Mouse (Mus musculus) neural tube, embryonic 15.5 days (tissue): ENCODE data around the gene Vps53. TPM values are rescaled to one million over a fixed set of nuclear protein-coding genes. Genes with fewer than 3 reads are reported as not detected.

Experiments used
- ATAC-seq: fragments of 200-750 bp; cut with Nextera tagmentation; 2 replicates; pipeline ENCODE4 v1.8.0; 2017; ENCODE audit warnings: mild to moderate bottlenecking, moderate TSS enrichment, moderate library complexity; ENCODE audit not compliant: low FRiP score
- H3K27ac ChIP-seq: fragments of 300-500 bp; sonication (generic); replicated peaks from 2 replicates; pipeline ENCODE4 v1.5.1; 2015; ENCODE audit warnings: mild to moderate bottlenecking, inconsistent platforms
- H3K27me3 ChIP-seq: fragments of 300-500 bp; sonication (generic); replicated peaks from 2 replicates; pipeline ENCODE4 v1.6.1; 2015; ENCODE audit warnings: inconsistent platforms
- H3K36me3 ChIP-seq: fragments of 300-500 bp; sonication (generic); 2 replicates; pipeline ENCODE4 v1.6.1; 2015; ENCODE audit warnings: inconsistent platforms
- H3K4me1 ChIP-seq: fragments of 300-500 bp; sonication (generic); 2 replicates; pipeline ENCODE4 v1.6.1; 2015; ENCODE audit warnings: inconsistent platforms
- H3K4me2 ChIP-seq: fragments of 300-500 bp; sonication (generic); 2 replicates; pipeline ENCODE4 v1.6.1; 2015; ENCODE audit warnings: inconsistent platforms, mild to moderate bottlenecking, moderate library complexity
- H3K4me3 ChIP-seq: fragments of 300-500 bp; sonication (generic); replicated peaks from 2 replicates; pipeline ENCODE4 v1.5.1; 2015; ENCODE audit warnings: mild to moderate bottlenecking, inconsistent platforms
- H3K9ac ChIP-seq: fragments of 300-500 bp; sonication (generic); replicated peaks from 2 replicates; pipeline ENCODE4 v1.6.1; 2015; ENCODE audit warnings: mild to moderate bottlenecking, inconsistent platforms
- H3K9me3 ChIP-seq: fragments of 300-500 bp; sonication (generic); replicated peaks from 2 replicates; pipeline ENCODE4 v1.6.1; 2016; ENCODE audit warnings: inconsistent platforms
- whole genome bisulfite sequencing: fragments of 180-500 bp; shearing (Covaris S2); methylation state at CpG from one replicate; pipeline ENCODE4 v1.1.7; 2015; ENCODE audit warnings: mixed read lengths; 5-methylcytosine and 5-hydroxymethylcytosine counted together
- polyA plus RNA-seq: library from polyadenylated mRNA; unstranded; fragments of >200 nt; fragmentation: Nextera tagmentation; extraction: Ambion mirVana; gene quantifications from 2 replicates; pipeline ENCODE4 v1.2.1, GENCODE M21; 2015

The Vps53 gene
- polyA plus RNA-seq, 1 experiment from 2014 or later = 69.4 TPM

DNA sequence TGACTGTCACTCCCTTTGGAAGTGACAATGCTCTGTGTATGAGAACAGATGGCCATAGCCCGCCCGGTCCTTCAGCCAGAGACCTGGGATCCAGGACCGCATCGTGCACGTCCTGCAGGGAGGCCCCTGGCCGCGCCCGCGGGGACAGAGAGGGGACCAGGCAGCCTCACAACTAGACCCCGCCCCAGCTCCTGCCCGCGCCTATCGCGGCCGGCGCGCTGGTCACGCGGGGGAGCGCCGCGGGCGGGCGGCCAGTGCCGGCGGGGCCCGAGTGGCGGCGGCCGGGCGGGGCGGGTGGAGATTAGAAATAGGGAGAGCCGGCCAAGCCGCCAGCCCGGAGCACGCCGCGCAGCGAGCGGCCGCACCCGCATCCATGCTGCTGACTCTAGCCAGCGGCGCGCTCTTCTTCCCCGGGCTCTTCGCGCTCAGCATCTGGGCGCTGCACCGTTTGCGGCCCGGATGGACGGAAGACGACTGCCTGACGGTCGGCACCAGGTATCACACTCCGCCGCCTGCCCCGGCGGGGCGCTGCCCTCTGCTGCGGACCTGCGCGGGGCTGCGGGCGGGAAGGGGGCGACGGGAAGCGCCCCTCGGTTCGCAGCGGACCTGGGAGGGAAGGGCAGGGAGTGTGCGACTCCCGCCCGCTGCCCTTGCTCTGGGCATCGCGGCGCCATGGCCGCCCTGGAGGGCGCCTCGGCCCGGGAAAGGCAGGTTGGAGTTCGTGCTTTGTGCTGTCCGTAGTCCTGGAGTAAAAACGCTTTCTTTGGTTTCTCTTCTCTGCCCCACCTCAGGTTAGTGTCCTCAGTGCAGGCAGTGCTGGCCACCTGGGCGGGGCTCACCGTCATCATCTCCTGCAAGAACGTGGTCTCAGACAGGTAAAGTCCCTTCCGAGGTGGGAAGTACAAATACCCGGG is 22.6 kb upstream of the Vps53 start:
- 0% methylated on average over 63 of the region's 90 CpGs for WGBS
- Histone ChIP-seq H3K27me3 (no peaks in the 10 kb centered on the region), H3K4me2 (peak overlapping the region; percentile 88), H3K27ac (peak overlapping the region; percentile 87), H3K4me1 (peaks cover 19% of the 10 kb centered on the region), H3K9ac (peak overlapping the region; percentile 88), H3K9me3 (no peaks in the 10 kb centered on the region), H3K36me3 (peaks cover 29% of the 10 kb centered on the region), H3K4me3 (peak overlapping the region; percentile 92)
- peak; percentile 98 for ATAC-seq

DNA sequence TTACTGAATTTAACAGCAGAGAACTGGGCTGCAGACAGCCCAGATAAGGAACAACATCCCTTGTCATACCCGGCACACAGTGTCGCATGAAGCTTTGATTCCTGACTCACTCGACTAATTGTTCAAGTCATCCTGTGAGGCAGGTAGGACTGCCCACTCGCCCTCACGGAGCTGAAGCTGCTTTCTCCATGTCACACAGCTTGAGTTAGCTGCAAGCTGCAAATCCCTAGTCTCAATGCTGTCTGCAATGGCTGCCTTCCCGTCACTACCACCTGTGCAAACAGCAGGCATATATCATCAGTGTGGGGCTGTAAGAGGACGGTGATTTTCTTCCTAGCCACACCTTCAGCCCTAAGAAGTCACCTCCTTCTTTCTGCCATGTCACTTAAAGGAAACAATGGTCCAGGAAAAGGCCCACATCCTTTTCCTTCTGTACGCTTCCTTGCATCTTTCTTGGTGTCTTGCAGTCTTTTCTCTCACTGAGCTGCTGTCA is 17.6 kb upstream of the Vps53 start:
- Histone ChIP-seq H3K36me3 (no peaks in the 10 kb centered on the region), H3K9me3 (no peaks in the 10 kb centered on the region), H3K9ac (no peak overlapping the region), H3K4me3 (no peak overlapping the region), H3K4me2 (no peak overlapping the region), H3K4me1 (peaks cover 7% of the 10 kb centered on the region), H3K27ac (no peak overlapping the region), H3K27me3 (no peaks in the 10 kb centered on the region)
- WGBS = 55% methylated on average over 8 of the region's 8 CpGs
- ATAC-seq = no peak

DNA sequence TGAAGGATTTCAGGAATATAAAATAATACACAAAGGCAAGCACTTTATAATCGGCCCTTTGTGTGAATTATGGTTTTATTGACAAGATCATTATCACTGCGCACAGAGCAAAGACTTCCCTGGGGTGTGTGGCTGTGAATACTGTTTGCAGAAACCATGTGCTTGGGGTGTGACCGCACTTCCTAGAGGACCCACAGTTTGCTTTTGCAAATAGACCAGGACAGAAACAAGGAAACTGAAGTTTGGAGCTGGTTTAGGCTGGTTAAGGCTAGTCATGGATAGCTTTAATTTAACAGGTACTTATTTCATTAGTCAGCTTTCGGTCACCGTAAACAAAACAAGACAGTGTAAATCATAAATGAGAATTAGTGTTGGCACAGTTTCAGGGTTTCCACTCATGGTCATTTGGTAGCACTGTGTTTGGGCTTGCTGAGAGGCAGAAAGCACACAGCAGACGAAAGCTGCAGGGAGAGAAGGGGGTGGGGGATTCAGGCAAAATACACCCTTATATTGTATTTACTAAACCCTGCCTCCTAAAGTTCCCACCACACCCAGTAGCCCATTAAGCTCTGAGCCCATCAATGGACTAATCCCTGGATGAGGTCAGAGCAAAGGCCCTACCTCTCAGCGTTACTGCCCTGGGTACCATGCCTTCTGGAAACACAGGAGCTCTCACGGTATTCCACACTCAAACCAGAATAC is 17.0 kb upstream of the Vps53 start:
- Histone ChIP-seq H3K9ac (no peak overlapping the region), H3K4me1 (peaks cover 4% of the 10 kb centered on the region), H3K27me3 (no peaks in the 10 kb centered on the region), H3K27ac (no peak overlapping the region), H3K36me3 (no peaks in the 10 kb centered on the region), H3K4me3 (no peak overlapping the region), H3K9me3 (no peaks in the 10 kb centered on the region), H3K4me2 (no peak overlapping the region)
- WGBS = 52% methylated on average over 8 of the region's 8 CpGs
- ATAC-seq = no peak

DNA sequence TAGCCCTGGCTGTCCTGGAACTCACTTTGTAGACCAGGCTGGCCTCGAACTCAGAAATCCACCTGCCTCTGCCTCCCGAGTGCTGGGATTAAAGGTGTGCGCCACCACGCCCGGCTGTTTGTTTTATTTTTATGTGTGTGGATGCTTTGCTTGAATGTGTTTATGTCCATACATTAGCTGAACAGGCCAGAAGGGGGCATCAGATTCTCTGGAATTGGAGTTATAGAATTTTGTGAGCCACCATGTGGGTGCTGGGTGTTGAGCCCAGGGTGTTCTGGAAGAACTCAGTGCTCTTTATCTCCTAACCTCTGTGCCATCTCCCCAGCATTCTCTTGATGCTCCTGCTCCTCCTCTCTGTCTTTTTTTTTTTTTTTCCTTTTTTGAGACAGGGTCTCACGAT is 7.5 kb upstream of the Vps53 start:
- Histone ChIP-seq H3K27ac (no peak overlapping the region), H3K4me1 (no peaks in the 10 kb centered on the region), H3K9me3 (no peaks in the 10 kb centered on the region), H3K4me3 (no peak overlapping the region), H3K36me3 (no peaks in the 10 kb centered on the region), H3K27me3 (no peaks in the 10 kb centered on the region), H3K9ac (no peak overlapping the region), H3K4me2 (no peak overlapping the region)
- WGBS = 83% methylated on average over 6 of the region's 6 CpGs
- ATAC-seq = no peak

DNA sequence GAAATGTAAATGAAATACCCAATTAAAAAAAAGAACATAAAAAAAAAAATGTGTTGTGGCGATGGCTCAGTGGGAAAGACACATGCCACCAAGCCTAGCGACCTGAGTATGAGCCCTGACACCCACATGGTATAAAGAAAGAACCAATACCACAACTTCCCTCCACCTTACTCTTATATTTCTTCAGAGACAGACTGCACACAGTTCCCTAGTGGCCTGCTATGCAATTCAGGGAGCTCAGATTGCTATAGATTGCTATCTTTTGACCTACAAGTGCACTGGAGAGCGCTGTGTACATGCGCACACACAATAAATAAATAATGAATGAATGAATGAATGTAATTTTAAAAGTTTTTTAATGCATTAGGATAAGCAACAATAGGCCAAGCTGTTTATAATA is 4.3 kb upstream of the Vps53 start:
- H3K9me3 ChIP-seq = no peaks in the 10 kb centered on the region
- no peak overlapping the region for H3K4me2 ChIP-seq
- no peak overlapping the region for H3K4me3 ChIP-seq
- WGBS = 87% methylated on average over 4 of the region's 4 CpGs
- no peaks in the 10 kb centered on the region for H3K36me3 ChIP-seq
- ATAC-seq = no peak
- H3K9ac ChIP-seq = no peak overlapping the region
- H3K4me1 ChIP-seq = peaks cover 5% of the 10 kb centered on the region
- H3K27me3 ChIP-seq = no peaks in the 10 kb centered on the region
- H3K27ac ChIP-seq = no peak overlapping the region

DNA sequence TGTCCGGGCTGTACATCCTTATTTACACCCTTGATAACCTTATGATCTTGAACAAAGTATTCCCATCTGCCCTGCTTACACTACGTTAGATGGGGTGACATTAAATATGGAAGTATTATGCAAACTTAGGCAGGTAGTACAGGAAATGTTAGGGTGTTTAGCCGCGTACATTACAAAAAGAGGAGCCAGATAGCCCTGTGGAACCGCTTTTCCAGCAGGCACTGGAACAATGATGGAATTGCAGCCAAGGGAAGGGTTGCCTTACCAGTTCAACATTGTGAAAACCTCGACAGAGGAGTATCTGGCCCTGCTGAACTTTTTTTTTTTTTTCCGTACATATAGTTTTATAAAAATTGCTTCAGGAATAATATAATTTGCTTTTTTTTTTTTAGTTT is 696 bp upstream of the Vps53 start:
- H3K9ac ChIP-seq = peak overlapping the region; percentile 81
- peak overlapping the region; percentile 85 for H3K27ac ChIP-seq
- 22% methylated on average over 7 of the region's 7 CpGs for WGBS

DNA sequence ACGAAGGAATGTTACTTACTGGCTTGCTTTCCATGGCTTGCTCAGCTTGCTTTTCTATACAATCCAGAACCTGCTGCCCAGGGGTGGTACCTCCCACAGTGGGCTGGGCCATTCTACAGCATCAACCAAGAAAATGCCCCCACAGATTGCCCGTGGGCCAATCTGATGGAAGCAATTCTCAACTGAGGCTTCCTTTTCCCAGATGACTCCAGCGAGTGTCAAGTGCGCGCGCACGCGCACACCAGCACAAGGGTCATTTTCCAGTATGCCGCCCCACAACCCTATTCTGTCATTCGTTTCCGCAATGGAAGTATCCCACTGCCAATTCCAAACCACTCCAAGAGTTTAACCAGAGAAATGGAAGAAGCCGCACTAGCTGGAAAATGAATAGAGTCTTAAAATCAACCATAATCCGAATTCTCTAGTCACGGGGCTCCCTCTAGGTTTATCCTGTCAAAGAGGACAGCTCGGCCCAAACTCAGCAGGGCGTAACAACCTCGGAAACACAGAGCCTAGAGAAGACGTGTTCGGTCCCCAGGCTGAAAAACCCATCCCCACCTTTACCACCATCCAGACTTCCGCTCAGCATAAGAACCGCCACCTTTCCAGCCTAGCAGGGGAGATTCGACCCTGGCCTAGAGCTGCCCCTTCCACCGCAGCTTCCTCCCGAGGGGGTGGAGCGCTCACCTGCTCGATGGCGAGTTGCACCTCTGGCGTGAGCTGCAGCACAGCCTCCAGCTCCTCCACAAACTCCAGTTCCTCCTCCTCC is 537 bp downstream of the Vps53 start:
- Histone ChIP-seq H3K36me3 (peaks cover 4% of the 10 kb centered on the region; the same call in 1 of the 2 replicates), H3K27ac (peak overlapping the region; percentile 85), H3K9me3 (no peaks in the 10 kb centered on the region), H3K9ac (peak overlapping the region; percentile 81), H3K27me3 (no peaks in the 10 kb centered on the region), H3K4me1 (peaks cover 18% of the 10 kb centered on the region), H3K4me2 (peak overlapping the region; percentile 90), H3K4me3 (peak overlapping the region; percentile 94)
- peak; percentile 85 for ATAC-seq
- WGBS = 1% methylated on average over 28 of the region's 28 CpGs

More for the DNA sequence above, 696 bp upstream of the Vps53 start:
- Histone ChIP-seq H3K4me1 (peaks cover 18% of the 10 kb centered on the region), H3K4me2 (peak overlapping the region; percentile 90), H3K36me3 (peaks cover 4% of the 10 kb centered on the region; the same call in 1 of the 2 replicates), H3K9me3 (no peaks in the 10 kb centered on the region), H3K4me3 (peak overlapping the region; percentile 94), H3K27me3 (no peaks in the 10 kb centered on the region)
- ATAC-seq = no peak

DNA sequence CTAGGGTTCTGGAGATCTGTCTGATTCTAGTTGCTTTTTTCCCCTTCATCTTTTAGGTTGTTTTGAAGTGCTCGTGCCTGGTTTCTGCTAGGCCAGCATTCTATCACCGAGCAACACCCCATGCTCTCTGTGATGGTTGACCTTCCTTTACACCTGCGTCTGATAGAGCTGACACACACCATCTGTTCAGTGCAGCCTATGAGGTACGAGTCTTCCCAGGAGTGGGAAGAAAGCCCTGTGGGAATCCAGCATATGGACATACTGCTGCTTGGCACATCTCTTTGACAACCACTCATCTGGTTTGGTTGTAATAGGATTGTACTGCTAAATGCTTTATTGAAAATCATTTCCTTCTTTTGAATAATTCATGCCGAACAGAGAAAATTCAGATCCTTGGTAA is 9.2 kb downstream of the Vps53 start:
- WGBS = 59% methylated on average over 5 of the region's 5 CpGs
- Histone ChIP-seq H3K4me3 (no peak overlapping the region), H3K27ac (no peak overlapping the region), H3K4me2 (no peak overlapping the region), H3K27me3 (no peaks in the 10 kb centered on the region), H3K4me1 (0 out of 2 replicates have a peak, but pooled peaks cover 5% of the 10 kb centered on the region), H3K9me3 (no peaks in the 10 kb centered on the region), H3K36me3 (peaks cover 25% of the 10 kb centered on the region), H3K9ac (no peak overlapping the region)
- ATAC-seq = no peak

DNA sequence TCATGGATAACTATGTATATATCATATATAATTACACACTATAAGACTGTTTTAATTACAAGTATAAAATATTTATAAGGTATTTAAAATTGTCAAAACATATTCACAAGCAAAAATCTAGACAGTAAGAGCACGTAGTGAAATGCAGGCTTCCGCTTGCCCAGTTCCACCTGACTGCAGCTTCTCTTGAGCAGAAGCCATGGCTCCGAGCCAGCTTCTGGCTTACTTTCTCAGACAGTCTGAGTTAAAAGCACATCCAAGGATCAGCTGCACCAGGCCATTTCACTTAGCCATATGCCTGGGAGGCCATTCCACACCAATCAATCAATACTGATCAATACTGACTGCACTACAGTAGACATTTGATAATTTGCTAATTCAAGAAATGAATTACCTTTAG is 10.5 kb downstream of the Vps53 start:
- no peak overlapping the region for H3K4me3 ChIP-seq
- no peak overlapping the region for H3K27ac ChIP-seq
- no peaks in the 10 kb centered on the region for H3K9me3 ChIP-seq
- H3K4me2 ChIP-seq = no peak overlapping the region
- ATAC-seq = no peak
- H3K36me3 ChIP-seq = peaks cover 30% of the 10 kb centered on the region
- no peaks in the 10 kb centered on the region for H3K27me3 ChIP-seq
- WGBS = 80% methylated on average over 3 of the region's 3 CpGs
- H3K4me1 ChIP-seq = 0 out of 2 replicates have a peak, but pooled peaks cover 5% of the 10 kb centered on the region
- no peak overlapping the region for H3K9ac ChIP-seq

DNA sequence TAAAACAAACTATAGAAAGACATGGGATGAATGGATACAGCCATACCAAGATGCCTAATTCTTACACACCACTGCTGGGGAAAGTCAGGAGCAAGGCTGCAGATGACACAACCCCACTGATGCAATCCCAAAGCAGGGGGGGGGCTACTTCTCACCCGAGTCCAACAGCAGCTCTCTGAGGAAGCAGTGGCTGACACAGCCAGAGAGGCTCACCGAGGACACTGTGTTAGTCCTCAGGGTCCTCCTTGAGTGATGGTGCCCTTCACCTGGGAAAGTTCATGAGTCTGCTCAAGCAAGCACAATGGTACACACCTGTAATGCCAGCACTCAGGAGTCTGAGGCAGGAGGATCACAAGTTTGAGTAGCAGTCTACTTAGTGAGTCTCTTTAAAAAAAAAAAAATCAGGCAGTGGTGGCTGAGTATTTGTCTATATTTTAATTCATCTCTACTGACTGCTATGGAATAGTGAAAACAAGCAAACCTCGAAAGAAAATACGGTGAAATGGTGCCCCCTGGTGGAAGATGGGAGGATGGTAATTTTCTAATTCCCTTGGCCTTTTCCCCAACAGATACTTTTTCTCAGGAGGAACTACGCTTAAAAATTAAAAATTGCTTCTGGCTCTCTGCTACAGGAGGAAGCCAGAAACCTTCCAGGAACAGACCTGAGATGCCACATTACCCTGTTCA is 12.2 kb downstream of the Vps53 start:
- ATAC-seq = no peak
- Histone ChIP-seq H3K4me3 (no peak overlapping the region), H3K9ac (no peak overlapping the region), H3K9me3 (no peaks in the 10 kb centered on the region), H3K27me3 (no peaks in the 10 kb centered on the region), H3K36me3 (peaks cover 33% of the 10 kb centered on the region), H3K27ac (no peak overlapping the region), H3K4me2 (no peak overlapping the region), H3K4me1 (0 out of 2 replicates have a peak, but pooled peaks cover 5% of the 10 kb centered on the region)
- 27% methylated on average over 5 of the region's 5 CpGs for WGBS

DNA sequence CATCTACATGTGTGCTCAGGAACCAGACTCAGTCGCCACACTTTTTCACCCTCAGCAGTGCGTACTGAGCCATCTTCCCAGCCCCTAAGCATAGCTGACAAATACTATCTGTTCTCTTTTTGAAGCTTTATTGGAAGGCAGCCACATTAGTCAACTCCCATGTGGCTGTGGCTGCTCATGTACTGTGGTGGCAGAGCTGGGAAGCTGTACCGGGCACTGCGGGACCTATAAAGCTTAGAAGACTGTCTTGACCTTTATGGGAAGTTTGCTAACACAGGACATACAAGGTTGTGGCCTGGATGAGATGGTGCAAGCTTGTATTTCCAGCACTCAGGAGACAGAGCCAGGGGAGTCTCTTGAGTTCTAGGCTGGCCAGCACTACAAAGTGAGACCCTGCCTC is 12.8 kb downstream of the Vps53 start:
- Histone ChIP-seq H3K9ac (no peak overlapping the region), H3K4me1 (0 out of 2 replicates have a peak, but pooled peaks cover 5% of the 10 kb centered on the region), H3K27me3 (no peaks in the 10 kb centered on the region), H3K4me3 (no peak overlapping the region), H3K9me3 (no peaks in the 10 kb centered on the region), H3K27ac (no peak overlapping the region), H3K36me3 (peaks cover 31% of the 10 kb centered on the region), H3K4me2 (no peak overlapping the region)
- ATAC-seq = no peak
- 97% methylated on average over 4 of the region's 4 CpGs for WGBS
